Mouse (Mus musculus) hindbrain, embryonic 14.5 days (tissue): ENCODE results near the gene Myo6. TPM values are rescaled to one million over a fixed set of nuclear protein-coding genes. Genes with fewer than 3 reads are reported as not detected.
A peak's percentile ranks its signal among the peaks of the same experiment; 100 is the strongest.

ENCODE experiments used
- ATAC-seq: fragments of 200-750 bp; cut with Nextera tagmentation; 2 replicates; pipeline ENCODE4 v1.8.0; 2017; ENCODE audit warnings: moderate number of reproducible peaks, mild to moderate bottlenecking, moderate TSS enrichment, moderate library complexity; ENCODE audit not compliant: low FRiP score
- DNase-seq: peaks from one replicate; pipeline ENCODE4 v3.0.0-alpha.2; 2015; ENCODE audit warnings: low spot score
- H3K27ac ChIP-seq: fragments of 300-500 bp; sonication (generic); 2 replicates; pipeline ENCODE4 v1.5.1; 2014; ENCODE audit warnings: mild to moderate bottlenecking, moderate library complexity
- H3K27me3 ChIP-seq: fragments of 300-500 bp; sonication (generic); 2 replicates; pipeline ENCODE4 v1.6.1; 2014; ENCODE audit warnings: mild to moderate bottlenecking, low read length, mixed read lengths; ENCODE audit not compliant: control insufficient read depth, insufficient read depth
- H3K36me3 ChIP-seq: fragments of 300-500 bp; sonication (generic); replicated peaks from 2 replicates; pipeline ENCODE4 v1.6.1; 2014; ENCODE audit not compliant: control insufficient read depth, insufficient read depth
- H3K4me1 ChIP-seq: fragments of 300-500 bp; sonication (generic); replicated peaks from 2 replicates; pipeline ENCODE4 v1.6.1; 2014; ENCODE audit warnings: antibody characterized with exemption, low read length, mixed read lengths; ENCODE audit not compliant: control insufficient read depth, insufficient read depth
- H3K4me2 ChIP-seq: fragments of 300-500 bp; sonication (generic); replicated peaks from 2 replicates; pipeline ENCODE4 v1.6.1; 2014; ENCODE audit warnings: mild to moderate bottlenecking, moderate library complexity
- H3K4me3 ChIP-seq: fragments of 300-500 bp; sonication (generic); replicated peaks from 2 replicates; pipeline ENCODE4 v1.5.1; 2014; ENCODE audit warnings: mild to moderate bottlenecking, low read length
- H3K9ac ChIP-seq: fragments of 300-500 bp; sonication (generic); 2 replicates; pipeline ENCODE4 v1.6.1; 2014
- H3K9me3 ChIP-seq: fragments of 300-500 bp; sonication (generic); 2 replicates; pipeline ENCODE4 v1.6.1; 2016; ENCODE audit warnings: low read length; ENCODE audit not compliant: control insufficient read depth
- WGBS: fragments of 180-500 bp; shearing (Covaris S2); extraction: QIAGEN DNeasy Blood & Tissue Kit; methylation state at CpG from one replicate; pipeline ENCODE4 v1.1.7; 2014; 5-methylcytosine and 5-hydroxymethylcytosine counted together
- polyA plus RNA-seq: library from polyadenylated mRNA; unstranded; fragments of >200 nt; fragmentation: Nextera tagmentation; extraction: Ambion mirVana; gene quantifications from 2 replicates; pipeline ENCODE4 v1.2.1, GENCODE M21; 2014

Gene Myo6
- polyA plus RNA-seq, 1 experiment from 2014 or later = 27.9 TPM

DNA sequence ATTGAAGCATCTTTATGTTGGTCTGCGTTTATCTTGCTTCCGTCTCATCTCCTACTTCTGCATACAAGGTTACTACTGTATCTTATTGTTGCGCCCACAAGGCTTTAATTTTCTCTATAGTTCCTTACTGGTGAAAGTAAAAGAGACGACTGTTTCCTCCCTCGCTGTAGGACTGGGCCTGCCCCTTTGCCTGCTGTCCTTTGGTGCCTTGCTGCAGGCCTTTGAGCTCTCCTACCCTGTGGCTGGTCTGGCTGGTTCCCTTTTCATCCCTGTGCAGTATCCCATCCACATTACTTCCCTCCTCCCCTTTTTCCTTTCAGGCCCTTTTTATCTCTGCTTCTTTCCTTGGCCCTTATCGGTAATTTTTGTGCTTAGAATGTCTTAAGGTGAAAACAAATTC, 29.6 kb downstream of the Myo6 start:
- Histone ChIP-seq H3K27ac (no peak overlapping the region), H3K4me1 (peaks cover 7% of the 10 kb centered on the region; the same call in 1 of the 2 replicates), H3K27me3 (no peaks in the 10 kb centered on the region), H3K9me3 (no peaks in the 10 kb centered on the region), H3K4me2 (no peak overlapping the region), H3K9ac (no peak overlapping the region), H3K4me3 (no peak overlapping the region), H3K36me3 (no peaks in the 10 kb centered on the region)
- ATAC-seq (no peak), DNase-seq (no peak)
- whole genome bisulfite sequencing = 76% methylated on average over 6 of the region's 6 CpGs

DNA sequence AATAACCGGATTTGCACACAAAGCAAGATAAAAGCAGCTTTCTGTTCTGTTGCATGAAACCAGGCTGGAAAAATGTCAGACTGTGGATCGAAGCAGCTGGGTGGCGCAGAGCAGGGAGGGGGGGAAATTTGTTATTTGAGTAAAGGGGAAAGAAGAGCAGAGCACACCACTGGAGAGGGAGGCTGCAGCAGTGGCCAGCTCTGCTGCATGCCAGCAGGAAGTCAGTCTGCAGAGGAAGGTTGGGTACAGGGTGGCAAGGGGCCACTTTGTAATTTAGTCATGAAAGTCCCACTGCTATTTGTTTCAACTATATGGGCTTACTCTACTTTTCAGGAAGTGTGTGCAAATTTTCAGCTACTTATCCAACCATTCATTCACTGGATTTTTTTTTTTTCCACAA, 31.3 kb downstream of the Myo6 start:
- no peak for ATAC-seq
- Histone ChIP-seq H3K9me3 (no peaks in the 10 kb centered on the region), H3K36me3 (no peaks in the 10 kb centered on the region), H3K4me1 (peaks cover 7% of the 10 kb centered on the region; the same call in 1 of the 2 replicates), H3K9ac (no peak overlapping the region), H3K27ac (no peak overlapping the region), H3K4me2 (no peak overlapping the region), H3K4me3 (no peak overlapping the region), H3K27me3 (no peaks in the 10 kb centered on the region)
- 65% methylated on average over 3 of the region's 3 CpGs for WGBS
- no peak for DNase-seq

DNA sequence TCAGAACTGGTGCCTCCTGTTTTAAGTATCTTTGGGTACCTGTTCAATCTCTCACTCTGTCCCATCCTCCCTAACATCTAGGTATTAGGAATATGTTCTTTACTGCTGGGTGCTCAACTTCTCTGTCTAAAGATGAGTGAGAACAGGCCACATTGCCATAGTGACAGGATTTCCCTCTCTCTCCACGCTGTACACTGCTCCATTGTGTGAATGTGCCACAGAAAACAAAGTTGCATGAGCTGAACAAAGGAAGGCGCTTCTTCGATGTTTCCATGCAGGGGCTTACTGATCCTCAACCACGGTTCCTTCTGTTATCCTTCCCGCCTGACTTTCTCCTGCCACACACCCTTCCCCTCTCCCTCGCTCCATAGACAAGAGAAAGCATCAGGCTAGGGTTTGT, 32.4 kb downstream of the Myo6 start:
- no peak for DNase-seq
- Histone ChIP-seq H3K27me3 (no peaks in the 10 kb centered on the region), H3K4me3 (no peak overlapping the region), H3K4me1 (peaks cover 7% of the 10 kb centered on the region; the same call in 1 of the 2 replicates), H3K9me3 (no peaks in the 10 kb centered on the region), H3K4me2 (no peak overlapping the region), H3K9ac (no peak overlapping the region), H3K36me3 (no peaks in the 10 kb centered on the region), H3K27ac (peak overlapping the region; percentile 11; the same call in 1 of the 2 replicates)
- 21% methylated on average over 6 of the region's 6 CpGs for WGBS
- no peak for ATAC-seq

DNA sequence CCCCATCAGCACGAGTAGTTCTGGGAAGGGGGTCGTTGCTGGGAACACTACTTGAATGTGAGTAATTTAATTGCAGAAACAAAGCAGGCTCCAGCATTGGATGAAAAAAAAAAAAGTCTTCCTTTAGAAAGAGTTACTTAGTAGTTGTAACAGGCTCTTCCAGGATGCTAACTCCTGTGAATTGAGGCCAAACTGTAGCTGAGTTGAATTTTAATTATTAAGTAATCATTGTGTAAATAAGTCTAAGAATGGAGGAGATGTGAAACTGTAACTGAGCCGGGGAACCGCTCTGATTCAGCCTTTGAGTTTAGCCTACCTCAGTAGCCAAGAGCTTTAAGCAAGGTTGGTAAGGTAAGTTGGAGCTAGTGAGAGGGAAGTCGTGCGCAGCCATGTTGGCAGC, 36.0 kb downstream of the Myo6 start:
- Histone ChIP-seq H3K36me3 (no peaks in the 10 kb centered on the region), H3K4me1 (peaks cover 10% of the 10 kb centered on the region; the same call in 1 of the 2 replicates), H3K27ac (no peak overlapping the region), H3K9me3 (no peaks in the 10 kb centered on the region), H3K4me3 (no peak overlapping the region), H3K9ac (no peak overlapping the region), H3K4me2 (no peak overlapping the region), H3K27me3 (no peaks in the 10 kb centered on the region)
- 64% methylated on average over 6 of the region's 6 CpGs for WGBS
- no peak for ATAC-seq
- DNase-seq = no peak

DNA sequence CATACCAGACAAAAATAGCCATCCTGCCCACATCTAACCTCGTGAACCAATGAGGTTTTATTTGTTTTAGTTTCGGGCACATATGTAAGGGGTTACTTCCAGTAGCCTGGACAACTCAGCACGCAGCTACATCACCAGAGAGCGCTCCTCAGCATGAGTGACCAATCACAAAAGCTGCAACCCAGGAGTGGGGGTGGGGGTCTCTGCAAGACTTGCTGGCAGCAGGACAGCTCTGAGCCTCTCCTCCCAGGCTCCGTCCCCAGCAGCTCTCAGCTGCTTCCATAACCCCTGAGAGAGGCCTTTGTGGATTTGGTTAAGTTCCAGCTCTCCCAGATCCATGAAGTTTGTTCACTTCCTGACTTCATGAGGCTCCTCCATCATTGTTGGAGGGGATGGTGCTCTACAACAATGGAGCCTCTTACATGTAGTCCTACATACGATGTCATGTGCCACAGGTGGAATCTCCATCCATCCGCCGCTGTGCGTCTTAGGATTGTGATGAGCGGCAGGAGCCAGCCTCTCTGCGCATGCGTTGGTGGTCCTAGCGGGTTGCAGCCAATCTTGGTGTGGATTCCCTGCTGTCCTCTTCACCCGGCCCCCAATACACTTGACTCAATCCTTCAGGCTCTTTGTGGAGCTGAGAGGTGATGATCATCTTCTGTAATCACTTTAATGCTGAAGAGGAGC, 37.7 kb downstream of the Myo6 start:
- ATAC-seq = peak; percentile 82
- H3K4me3 ChIP-seq = no peak overlapping the region
- H3K9ac ChIP-seq = no peak overlapping the region
- H3K9me3 ChIP-seq = no peaks in the 10 kb centered on the region
- H3K4me1 ChIP-seq = 0 out of 2 replicates have a peak, but pooled peaks cover 5% of the 10 kb centered on the region
- H3K27ac ChIP-seq = no peak overlapping the region
- H3K27me3 ChIP-seq = no peaks in the 10 kb centered on the region
- H3K4me2 ChIP-seq = no peak overlapping the region
- no peak for DNase-seq
- 74% methylated on average over 14 of the region's 14 CpGs for WGBS
- no peaks in the 10 kb centered on the region for H3K36me3 ChIP-seq

DNA sequence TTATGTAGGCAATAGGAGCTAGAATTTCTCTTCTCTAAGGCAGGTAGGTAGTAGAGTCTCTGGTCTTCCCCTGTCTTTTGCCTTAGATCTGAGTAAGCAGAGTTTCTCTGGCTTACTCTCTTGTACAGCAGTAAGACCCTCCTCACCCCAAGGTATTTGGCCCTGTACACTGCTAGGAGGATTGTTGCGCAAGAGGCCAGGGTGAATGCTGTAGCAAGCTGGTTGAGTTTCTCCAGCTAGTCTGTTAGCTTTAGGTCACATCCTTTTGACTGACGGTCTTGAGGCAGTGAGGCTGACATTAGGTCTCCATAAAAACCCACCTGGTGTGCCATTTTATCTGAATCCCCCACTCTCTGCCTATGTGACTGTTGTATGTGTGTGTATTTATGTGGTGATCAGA, 43.9 kb downstream of the Myo6 start:
- Histone ChIP-seq H3K27ac (no peak overlapping the region), H3K4me1 (0 out of 2 replicates have a peak, but pooled peaks cover 3% of the 10 kb centered on the region), H3K27me3 (no peaks in the 10 kb centered on the region), H3K9me3 (no peaks in the 10 kb centered on the region), H3K4me3 (no peak overlapping the region), H3K36me3 (no peaks in the 10 kb centered on the region), H3K9ac (no peak overlapping the region), H3K4me2 (no peak overlapping the region)
- ATAC-seq = no peak
- no peak for DNase-seq
- WGBS = 87% methylated on average over 2 of the region's 2 CpGs

DNA sequence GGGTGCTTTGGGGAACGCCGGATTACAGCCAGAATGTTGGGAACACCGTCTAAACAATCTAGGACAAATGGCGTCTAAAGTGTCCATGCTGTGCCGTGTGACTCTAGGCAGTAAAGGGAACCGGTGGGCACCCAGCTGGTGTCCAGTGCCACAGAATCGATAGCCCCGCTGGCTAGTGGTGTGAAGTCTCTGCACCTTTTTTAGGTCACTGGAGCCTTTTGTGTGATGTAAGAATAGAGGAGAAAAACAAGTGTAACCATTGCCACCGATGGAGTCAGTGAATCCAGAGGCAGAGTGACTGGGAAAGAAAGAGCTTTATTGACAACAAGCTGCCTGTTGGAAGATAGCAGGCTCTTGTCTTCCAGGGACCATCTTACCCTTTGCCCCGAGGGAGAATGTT, 44.6 kb downstream of the Myo6 start:
- ATAC-seq (peak; percentile 38; the same call in 1 of the 2 replicates), DNase-seq (no peak)
- 33% methylated on average over 10 of the region's 10 CpGs for WGBS

DNA sequence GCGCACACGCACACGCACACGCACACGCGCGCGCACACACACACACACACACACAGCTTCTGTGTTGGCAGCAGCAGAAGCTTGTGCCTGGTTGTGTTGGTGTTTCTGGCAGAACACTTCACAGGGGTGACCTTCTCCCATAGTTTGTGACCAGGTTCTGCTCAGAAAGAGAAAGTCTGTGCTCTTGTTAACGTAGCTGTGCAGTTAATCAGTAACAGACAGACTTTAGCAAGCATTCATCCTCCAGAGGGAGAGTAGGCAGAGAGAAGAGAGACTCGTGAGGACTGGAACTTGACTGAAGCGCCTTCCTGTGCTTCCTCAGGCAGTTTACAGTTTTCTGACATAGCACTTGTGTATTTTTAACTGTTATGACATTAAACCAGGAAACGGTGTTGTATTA, 45.3 kb downstream of the Myo6 start:
- Histone ChIP-seq H3K4me2 (no peak overlapping the region), H3K9me3 (no peaks in the 10 kb centered on the region), H3K36me3 (no peaks in the 10 kb centered on the region), H3K9ac (no peak overlapping the region), H3K4me1 (0 out of 2 replicates have a peak, but pooled peaks cover 3% of the 10 kb centered on the region), H3K4me3 (no peak overlapping the region), H3K27ac (no peak overlapping the region), H3K27me3 (no peaks in the 10 kb centered on the region)
- DNase-seq (no peak), ATAC-seq (no peak)
- WGBS = 81% methylated on average over 12 of the region's 12 CpGs

More for the DNA sequence above, 44.6 kb downstream of the Myo6 start:
- no peaks in the 10 kb centered on the region for H3K9me3 ChIP-seq
- H3K27me3 ChIP-seq = no peaks in the 10 kb centered on the region
- 0 out of 2 replicates have a peak, but pooled peaks cover 3% of the 10 kb centered on the region for H3K4me1 ChIP-seq
- no peak overlapping the region for H3K27ac ChIP-seq
- no peaks in the 10 kb centered on the region for H3K36me3 ChIP-seq
- H3K4me3 ChIP-seq = no peak overlapping the region
- H3K4me2 ChIP-seq = no peak overlapping the region
- H3K9ac ChIP-seq = no peak overlapping the region

DNA sequence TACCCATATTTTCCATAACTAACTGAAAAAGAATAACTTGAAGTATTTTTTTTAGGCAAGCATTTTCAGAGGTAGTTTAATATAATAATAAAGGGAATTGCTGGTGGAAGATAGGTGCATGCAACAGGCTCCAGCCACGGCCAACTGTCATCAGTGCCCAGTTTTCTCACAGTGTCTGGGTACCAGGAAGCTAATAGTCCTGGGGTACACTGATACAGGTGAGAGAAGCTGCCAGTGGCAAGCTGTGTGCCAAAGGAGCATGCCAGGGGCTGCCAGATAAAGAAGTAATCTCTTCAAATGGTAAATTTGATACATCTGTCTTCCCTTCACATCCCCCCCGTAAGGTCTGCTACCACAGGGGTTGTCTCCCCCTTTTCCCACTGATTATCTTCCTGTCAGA, 48.6 kb downstream of the Myo6 start:
- no peak overlapping the region for H3K27ac ChIP-seq
- no peak overlapping the region for H3K4me3 ChIP-seq
- peaks cover 16% of the 10 kb centered on the region for H3K4me1 ChIP-seq
- ATAC-seq (no peak), DNase-seq (no peak)
- H3K36me3 ChIP-seq = no peaks in the 10 kb centered on the region
- H3K27me3 ChIP-seq = no peaks in the 10 kb centered on the region
- 77% methylated on average over 2 of the region's 2 CpGs for WGBS
- no peak overlapping the region for H3K9ac ChIP-seq
- H3K4me2 ChIP-seq = no peak overlapping the region
- no peaks in the 10 kb centered on the region for H3K9me3 ChIP-seq
